Mouse (Mus musculus): ENCODE measurements around the gene P2ry10. TPM values are rescaled to one million over a fixed set of nuclear protein-coding genes. Genes with fewer than 3 reads are reported as not detected.

The P2ry10 gene
- polyA plus RNA-seq, 1 experiment from 2014 or later: 0.11 TPM

GRCm38 (mm10) chrX:107089930-107090329 is 1.6 kb downstream of the P2ry10 start:
- DNase-seq (ENCODE audit: low spot score) (no peak), ATAC-seq (no peak)
- Histone ChIP-seq H3K4me3 (ENCODE audit: low read depth, low read length) (no peak overlapping the region), H3K36me3 (ENCODE audit: insufficient read depth, low read length) (no peaks in the 10 kb centered on the region), H3K9ac (replicated peaks; ENCODE audit: low read depth) (no peak overlapping the region), H3K4me1 (ENCODE audit: insufficient read depth, low read depth, low read length) (no peaks in the 10 kb centered on the region), H3K27ac (ENCODE audit: low read length) (no peak overlapping the region), H3K9me3 (ENCODE audit: low read length) (no peaks in the 10 kb centered on the region), H3K4me2 (replicated peaks; ENCODE audit: low read depth, low read length) (no peak overlapping the region), H3K27me3 (replicated peaks; ENCODE audit: insufficient read depth, low read length) (no peaks in the 10 kb centered on the region)
- no peak for TF ChIP-seq EP300 (IDR thresholded peaks at IDR 0.05)
- no peak for TF ChIP-seq CTCF (IDR thresholded peaks at IDR 0.05)
- WGBS: 48% methylated on average over 1 of the region's 1 CpGs

- TF ChIP-seq EP300 (IDR thresholded peaks at IDR 0.05) (no peak), CTCF (IDR thresholded peaks at IDR 0.05) (no peak)
- Histone ChIP-seq H3K4me1 (ENCODE audit: insufficient read depth, low read depth, low read length) (no peaks in the 10 kb centered on the region), H3K9me3 (ENCODE audit: low read length) (no peaks in the 10 kb centered on the region), H3K4me2 (replicated peaks; ENCODE audit: low read depth, low read length) (no peak overlapping the region), H3K36me3 (ENCODE audit: insufficient read depth, low read length) (no peaks in the 10 kb centered on the region), H3K27ac (ENCODE audit: low read length) (no peak overlapping the region), H3K27me3 (replicated peaks; ENCODE audit: insufficient read depth, low read length) (no peaks in the 10 kb centered on the region), H3K9ac (replicated peaks; ENCODE audit: low read depth) (no peak overlapping the region), H3K4me3 (ENCODE audit: low read depth, low read length) (no peak overlapping the region)
- DNase-seq (ENCODE audit: low spot score): no peak
- ATAC-seq: no peak
- 66% methylated on average over 3 of the region's 3 CpGs for WGBS
Measured at GRCm38 (mm10) chrX:107095633-107096032, 7.3 kb downstream of the P2ry10 start.

GRCm38 (mm10) chrX:107116333-107116732 is 28.0 kb downstream of the P2ry10 start:
- no peak for TF ChIP-seq CTCF (IDR thresholded peaks at IDR 0.05)
- TF ChIP-seq EP300 (IDR thresholded peaks at IDR 0.05): no peak
- Histone ChIP-seq H3K4me2 (replicated peaks; ENCODE audit: low read depth, low read length) (no peak overlapping the region), H3K27ac (ENCODE audit: low read length) (no peak overlapping the region), H3K9ac (replicated peaks; ENCODE audit: low read depth) (no peak overlapping the region), H3K36me3 (ENCODE audit: insufficient read depth, low read length) (no peaks in the 10 kb centered on the region), H3K4me3 (ENCODE audit: low read depth, low read length) (no peak overlapping the region), H3K4me1 (ENCODE audit: insufficient read depth, low read depth, low read length) (no peaks in the 10 kb centered on the region), H3K9me3 (ENCODE audit: low read length) (no peaks in the 10 kb centered on the region), H3K27me3 (replicated peaks; ENCODE audit: insufficient read depth, low read length) (no peaks in the 10 kb centered on the region)
- DNase-seq (ENCODE audit: low spot score) (no peak), ATAC-seq (no peak)
- 88% methylated on average over 1 of the region's 1 CpGs for WGBS

GRCm38 (mm10) chrX:107116987-107117386 is 28.7 kb downstream of the P2ry10 start:
- WGBS: 65% methylated on average over 1 of the region's 1 CpGs
- Histone ChIP-seq H3K9ac (replicated peaks; ENCODE audit: low read depth) (no peak overlapping the region), H3K27ac (ENCODE audit: low read length) (no peak overlapping the region), H3K4me3 (ENCODE audit: low read depth, low read length) (no peak overlapping the region), H3K36me3 (ENCODE audit: insufficient read depth, low read length) (no peaks in the 10 kb centered on the region), H3K9me3 (ENCODE audit: low read length) (no peaks in the 10 kb centered on the region), H3K4me2 (replicated peaks; ENCODE audit: low read depth, low read length) (no peak overlapping the region), H3K27me3 (replicated peaks; ENCODE audit: insufficient read depth, low read length) (no peaks in the 10 kb centered on the region), H3K4me1 (ENCODE audit: insufficient read depth, low read depth, low read length) (no peaks in the 10 kb centered on the region)
- no peak for ATAC-seq
- DNase-seq (ENCODE audit: low spot score): no peak
- TF ChIP-seq CTCF (IDR thresholded peaks at IDR 0.05): no peak
- no peak for TF ChIP-seq EP300 (IDR thresholded peaks at IDR 0.05)

- Histone ChIP-seq H3K4me3 (ENCODE audit: low read depth, low read length) (no peak overlapping the region), H3K27me3 (replicated peaks; ENCODE audit: insufficient read depth, low read length) (no peaks in the 10 kb centered on the region), H3K4me2 (replicated peaks; ENCODE audit: low read depth, low read length) (no peak overlapping the region), H3K9ac (replicated peaks; ENCODE audit: low read depth) (no peak overlapping the region), H3K9me3 (ENCODE audit: low read length) (no peaks in the 10 kb centered on the region), H3K36me3 (ENCODE audit: insufficient read depth, low read length) (no peaks in the 10 kb centered on the region), H3K27ac (ENCODE audit: low read length) (no peak overlapping the region), H3K4me1 (ENCODE audit: insufficient read depth, low read depth, low read length) (no peaks in the 10 kb centered on the region)
- DNase-seq (ENCODE audit: low spot score) (no peak), ATAC-seq (no peak)
- WGBS: 54% methylated on average over 3 of the region's 3 CpGs
- TF ChIP-seq EP300 (IDR thresholded peaks at IDR 0.05) (no peak), CTCF (IDR thresholded peaks at IDR 0.05) (no peak)
Measured at GRCm38 (mm10) chrX:107143184-107143583, 54.9 kb downstream of the P2ry10 start.

GRCm38 (mm10) chrX:107143930-107144329 is 55.6 kb downstream of the P2ry10 start:
- ATAC-seq (no peak), DNase-seq (ENCODE audit: low spot score) (no peak)
- 60% methylated on average over 2 of the region's 2 CpGs for WGBS
- TF ChIP-seq CTCF (IDR thresholded peaks at IDR 0.05) (no peak), EP300 (IDR thresholded peaks at IDR 0.05) (no peak)
- no peaks in the 10 kb centered on the region for H3K36me3 ChIP-seq (ENCODE audit: insufficient read depth, low read length)
- H3K27me3 ChIP-seq (replicated peaks; ENCODE audit: insufficient read depth, low read length): no peaks in the 10 kb centered on the region
- no peak overlapping the region for H3K4me2 ChIP-seq (replicated peaks; ENCODE audit: low read depth, low read length)
- H3K9ac ChIP-seq (replicated peaks; ENCODE audit: low read depth): no peak overlapping the region
- no peaks in the 10 kb centered on the region for H3K9me3 ChIP-seq (ENCODE audit: low read length)
- H3K4me3 ChIP-seq (ENCODE audit: low read depth, low read length): no peak overlapping the region
- no peak overlapping the region for H3K27ac ChIP-seq (ENCODE audit: low read length)
- H3K4me1 ChIP-seq (ENCODE audit: insufficient read depth, low read depth, low read length): no peaks in the 10 kb centered on the region

GRCm38 (mm10) chrX:107148681-107149080 is 60.4 kb downstream of the P2ry10 start, which contains the start of gene P2ry10b:
TSS of gene P2ry10b (plus strand) at chrX:107148927.
- DNase-seq (ENCODE audit: low spot score): no peak
- WGBS: 68% methylated on average over 3 of the region's 3 CpGs
- Histone ChIP-seq H3K27me3 (replicated peaks; ENCODE audit: insufficient read depth, low read length) (no peaks in the 10 kb centered on the region), H3K9ac (replicated peaks; ENCODE audit: low read depth) (no peak within 1 kb of the TSS), H3K36me3 (ENCODE audit: insufficient read depth, low read length) (no peaks in the 10 kb centered on the region), H3K27ac (ENCODE audit: low read length) (no peak within 1 kb of the TSS), H3K4me1 (ENCODE audit: insufficient read depth, low read depth, low read length) (no peaks in the 10 kb centered on the region), H3K9me3 (ENCODE audit: low read length) (no peaks in the 10 kb centered on the region), H3K4me3 (ENCODE audit: low read depth, low read length) (no peak within 1 kb of the TSS), H3K4me2 (replicated peaks; ENCODE audit: low read depth, low read length) (no peak within 1 kb of the TSS)
- no peak for TF ChIP-seq CTCF (IDR thresholded peaks at IDR 0.05)
- no peak for ATAC-seq
